Mouse (Mus musculus) layer of hippocampus, adult 8-10 months (tissue): ENCODE results near the gene Krt36. TPM values are rescaled to one million over a fixed set of nuclear protein-coding genes. Genes with fewer than 3 reads are reported as not detected.

Experiments
- DNase-seq, 2 experiments: peaks; one replicate each; pipeline ENCODE4 v3.0.0; 2022; ENCODE audit warnings: low spot score in 2 of 2
- total RNA-seq, 4 experiments: library from RNA; stranded (reverse); gene quantifications; 2 replicates each; pipeline ENCODE4 v1.2.4; 2022

The Krt36 gene
- not detected for total RNA-seq

- no peak for DNase-seq
Observed at GRCm38 (mm10) chr11:100105576-100106122, at the start of gene Krt36. Krt36 (minus strand) TSS chr11:100105626.

- no peak for DNase-seq
Observed at GRCm38 (mm10) chr11:100148615-100149330, 43.3 kb upstream of the Krt36 start, which contains the start of gene Krt19. Krt19 (minus strand) TSS chr11:100148665.

DNA sequence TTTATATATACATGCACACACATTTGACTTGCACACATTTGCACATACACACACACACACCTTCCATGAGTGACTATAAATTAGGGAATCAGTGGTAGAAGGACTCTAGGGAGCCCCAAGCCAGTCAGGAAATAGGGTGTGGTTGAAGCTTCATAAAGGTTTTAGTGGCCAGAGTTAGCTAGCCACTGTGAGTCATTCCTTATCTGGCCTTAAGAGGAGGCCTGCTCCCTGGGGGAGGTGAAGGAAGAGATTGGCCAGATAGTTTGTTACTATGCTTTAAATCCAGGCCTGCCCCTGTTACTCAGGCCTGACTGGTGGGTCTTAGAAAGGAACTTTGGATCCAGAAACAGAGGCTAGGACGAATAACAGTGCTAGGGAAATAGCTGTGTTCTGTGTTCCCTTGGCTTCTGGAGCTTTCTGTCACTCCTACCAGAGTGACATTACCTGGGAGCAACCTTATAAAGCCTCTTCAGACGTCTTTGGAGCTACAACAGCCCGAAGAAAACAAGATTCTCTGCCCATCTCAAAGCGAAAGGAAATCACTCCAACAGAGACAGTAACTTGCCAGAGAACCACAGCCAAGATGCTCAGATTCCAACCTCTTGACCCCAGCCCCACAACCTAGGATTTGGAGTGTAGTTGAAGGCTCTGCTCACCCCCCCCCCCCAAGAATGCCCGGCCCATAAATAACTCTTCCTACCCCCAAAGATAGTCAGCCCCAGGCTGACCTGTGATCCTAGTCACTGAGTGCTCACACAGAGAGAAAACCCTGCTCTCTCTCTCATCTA, 42.3 kb upstream of the Krt36 start:
- DNase-seq: no peak

DNA sequence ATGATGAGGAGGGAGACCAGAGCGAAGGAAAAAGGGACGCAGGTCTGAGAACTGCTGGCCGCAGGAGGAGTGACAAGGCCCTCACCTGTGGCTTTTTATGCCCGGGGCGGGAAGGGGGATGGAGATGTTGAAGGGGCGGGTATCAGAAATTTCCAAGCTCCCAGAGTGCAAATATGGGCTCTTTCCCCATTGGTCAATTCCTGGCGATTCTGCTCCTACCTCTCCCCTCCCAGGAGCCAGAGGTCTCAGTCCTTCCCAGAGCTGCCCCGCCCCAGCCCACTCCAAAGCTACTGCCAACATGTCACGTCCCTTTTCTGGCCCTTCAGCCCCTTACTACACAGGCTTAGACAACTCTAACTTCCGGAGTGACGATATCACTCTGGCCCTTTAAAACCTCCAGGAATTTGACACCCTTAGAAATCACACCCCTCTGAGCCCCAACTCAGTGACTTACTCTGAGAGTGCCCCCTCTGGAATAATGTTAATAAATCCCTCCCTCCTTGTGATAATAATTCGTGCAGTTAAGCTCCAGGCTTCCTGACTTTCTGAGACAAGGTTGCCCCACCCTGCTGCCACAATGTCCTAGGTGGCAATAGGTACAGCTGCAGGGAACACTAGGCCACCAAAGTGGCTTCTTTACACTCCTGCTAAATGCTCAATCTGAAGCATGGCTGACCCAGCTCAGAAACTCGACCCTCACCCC, 40.6 kb upstream of the Krt36 start:
- no peak for DNase-seq

- DNase-seq: no peak
Observed at GRCm38 (mm10) chr11:100145104-100145503, 39.7 kb upstream of the Krt36 start.

DNA sequence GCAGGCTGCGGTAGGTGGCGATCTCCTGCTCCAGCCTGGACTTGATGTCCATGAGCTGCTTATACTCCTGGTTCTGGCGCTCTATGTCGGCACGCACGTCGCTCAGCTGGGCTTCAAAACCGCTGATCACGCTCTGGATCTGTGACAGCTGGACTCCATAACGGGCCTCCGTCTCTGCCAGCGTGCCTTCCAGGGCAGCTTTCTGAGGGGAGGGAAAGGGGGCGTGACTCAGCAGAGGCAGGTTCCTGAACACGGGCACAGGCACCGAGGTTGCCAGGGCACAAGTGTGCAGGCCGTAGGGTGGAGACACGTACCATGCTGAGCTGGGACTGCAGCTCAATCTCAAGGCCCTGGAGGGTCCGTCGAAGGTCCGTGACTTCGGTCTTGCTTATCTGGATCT, 35.5 kb upstream of the Krt36 start:
- no peak for DNase-seq

GRCm38 (mm10) chr11:100139391-100139790, 34.0 kb upstream of the Krt36 start:
- DNase-seq: no peak

- no peak for DNase-seq
Observed at GRCm38 (mm10) chr11:100138809-100139208, 33.4 kb upstream of the Krt36 start.

GRCm38 (mm10) chr11:100137693-100138092, 32.3 kb upstream of the Krt36 start:
- no peak for DNase-seq

GRCm38 (mm10) chr11:100136559-100136958, 31.1 kb upstream of the Krt36 start:
- DNase-seq: no peak

DNA sequence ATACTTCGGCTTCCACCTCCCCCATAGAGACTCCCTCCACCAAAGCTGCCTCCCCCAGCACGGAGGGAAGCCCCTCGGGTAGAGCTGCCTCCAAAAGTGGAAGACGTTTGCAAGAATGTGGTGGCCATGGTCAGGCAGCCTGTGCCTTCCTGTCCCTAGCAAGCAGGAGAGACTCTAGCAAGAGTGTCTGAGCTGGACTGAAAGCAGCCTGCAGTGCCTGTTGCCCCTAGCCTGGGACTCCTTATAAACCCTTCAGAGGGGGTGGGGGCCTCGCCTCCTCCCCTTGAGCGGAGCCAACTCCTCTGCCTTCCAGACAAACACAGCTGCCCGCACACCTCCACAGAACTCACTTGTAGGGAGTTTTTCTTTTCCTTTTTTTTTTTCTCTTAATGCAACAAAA, 30.3 kb upstream of the Krt36 start, which contains the start of gene Krt15:
Gene Krt15, minus strand, starts transcription at position 198 of the 400 bp plus-strand sequence.
- no peak for DNase-seq

DNA sequence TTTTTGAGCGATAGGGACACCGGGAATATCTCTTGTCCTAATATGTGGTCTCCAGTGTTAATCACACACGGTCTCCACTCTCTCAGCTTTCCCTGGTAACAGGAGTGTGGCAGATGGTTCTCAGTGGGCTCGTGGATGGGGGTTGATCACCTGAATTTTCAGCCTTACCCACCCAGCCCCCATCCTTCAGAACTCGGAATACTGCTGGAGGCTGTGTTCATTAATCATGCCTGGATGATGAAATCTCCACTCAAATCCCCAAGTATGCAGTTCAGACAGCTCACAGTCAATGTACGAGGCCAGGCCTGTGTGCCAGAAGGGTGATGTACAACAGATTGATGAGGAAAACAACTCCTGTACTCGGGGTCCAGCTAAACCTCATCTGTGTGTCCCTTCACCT, 19.5 kb upstream of the Krt36 start:
- no peak for DNase-seq

DNA sequence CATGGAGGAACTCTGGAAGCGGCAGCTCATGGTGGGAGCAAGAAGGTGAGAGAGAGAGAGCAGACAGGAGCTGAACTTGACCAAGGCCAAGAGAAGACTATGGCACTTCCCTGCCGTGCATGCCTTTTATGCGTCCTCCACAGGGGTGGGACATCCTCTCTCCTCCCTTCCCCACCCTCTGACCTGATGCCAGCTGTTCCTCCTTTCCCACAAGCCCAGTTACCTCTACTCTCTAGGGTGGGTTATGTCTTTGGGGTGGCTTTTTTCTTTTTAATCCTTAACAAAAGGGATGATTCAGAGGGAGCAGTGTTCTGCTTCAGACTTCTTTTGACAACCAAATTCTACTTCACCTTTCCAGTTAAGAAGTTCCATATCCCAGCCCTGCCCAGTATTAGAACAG, 16.0 kb upstream of the Krt36 start, which contains the start of gene Krt13:
Gene Krt13, minus strand, starts transcription at position 101 of the 400 bp plus-strand sequence.
- DNase-seq: no peak

GRCm38 (mm10) chr11:100120331-100120730, 14.9 kb upstream of the Krt36 start:
- DNase-seq: no peak

DNA sequence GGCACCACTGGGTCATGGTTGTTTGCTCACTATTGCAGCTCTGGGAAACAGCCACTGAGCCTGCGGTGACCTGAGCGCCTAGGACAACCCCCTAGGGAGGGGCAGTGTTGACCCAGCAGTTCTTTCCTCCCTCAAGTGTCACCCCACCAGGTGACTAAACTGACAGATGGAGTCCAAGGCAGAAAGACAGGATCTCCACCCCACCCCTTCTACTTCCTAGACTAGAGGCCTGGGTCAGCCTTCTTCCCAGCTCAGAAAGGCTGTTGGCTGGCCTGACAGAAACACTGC, 8.3 kb upstream of the Krt36 start:
- DNase-seq: no peak

DNA sequence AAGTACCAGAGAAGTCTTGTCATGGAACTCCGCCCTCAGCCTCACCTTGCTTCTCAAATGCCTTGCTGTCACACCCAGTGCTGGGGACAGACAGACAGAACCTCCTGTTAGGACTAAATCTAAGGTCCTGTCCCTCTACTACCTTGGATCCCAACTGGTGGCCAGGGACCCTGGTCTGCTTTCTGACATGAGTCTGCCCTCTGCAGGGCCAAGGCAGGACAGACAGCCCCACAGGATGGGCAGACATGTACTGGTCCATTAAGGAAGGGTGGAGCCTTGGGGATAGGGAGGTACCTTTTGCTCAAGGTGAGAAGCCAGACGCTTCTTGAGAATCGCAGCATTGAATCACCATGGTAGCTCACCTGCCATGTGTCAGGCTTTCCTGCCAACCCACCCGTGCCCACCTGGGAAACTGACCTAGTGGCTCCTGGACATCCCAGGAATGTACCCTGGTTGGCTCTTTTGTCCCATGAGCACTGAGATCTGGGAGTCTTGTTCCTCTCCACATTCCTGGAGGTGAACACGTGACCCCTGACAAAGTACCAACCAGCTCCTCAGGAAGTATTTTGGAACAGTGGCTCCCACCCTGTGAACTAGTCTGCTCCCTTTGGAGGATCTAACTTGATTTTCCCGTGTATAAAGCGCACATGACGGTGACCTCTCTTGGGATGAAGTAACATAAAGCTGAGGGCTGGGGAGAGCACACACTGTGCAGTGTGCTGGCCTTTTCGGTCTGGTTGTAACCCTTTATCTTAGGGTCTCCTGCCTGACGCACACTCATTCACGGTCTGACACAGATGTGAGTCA, 7.7 kb upstream of the Krt36 start:
- no peak for DNase-seq

GRCm38 (mm10) chr11:100102693-100103429, 2.6 kb downstream of the Krt36 start:
- DNase-seq: no peak

- DNase-seq: no peak
Observed at GRCm38 (mm10) chr11:100100391-100100790, 5.0 kb downstream of the Krt36 start.

DNA sequence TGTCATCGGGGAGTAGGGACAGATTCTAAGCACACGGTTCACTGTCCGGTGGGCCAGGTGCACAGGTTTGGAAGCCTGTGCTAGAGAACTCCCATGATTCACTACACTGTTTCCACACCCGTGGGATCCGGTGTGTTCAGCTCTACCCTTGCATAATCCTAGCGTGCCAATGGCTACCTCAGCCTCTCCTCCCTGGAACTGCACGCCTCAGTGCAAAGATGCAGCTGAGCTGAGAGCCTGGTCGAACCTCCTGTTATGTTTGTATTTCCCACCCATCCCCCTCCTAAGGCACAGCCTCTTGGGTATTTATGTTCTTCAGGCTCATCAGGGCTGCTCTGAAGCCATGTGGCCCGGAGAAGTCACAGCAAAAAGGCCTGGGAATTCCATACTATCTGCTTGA, 7.6 kb downstream of the Krt36 start:
- no peak for DNase-seq

GRCm38 (mm10) chr11:100096141-100096540, 9.3 kb downstream of the Krt36 start, which contains the start of gene Krt35:
Krt35 (minus strand) TSS chr11:100096241.
- no peak for DNase-seq
